8 mouse cellular contexts compared by ENCODE assay signal in the genomic region with DNA sequence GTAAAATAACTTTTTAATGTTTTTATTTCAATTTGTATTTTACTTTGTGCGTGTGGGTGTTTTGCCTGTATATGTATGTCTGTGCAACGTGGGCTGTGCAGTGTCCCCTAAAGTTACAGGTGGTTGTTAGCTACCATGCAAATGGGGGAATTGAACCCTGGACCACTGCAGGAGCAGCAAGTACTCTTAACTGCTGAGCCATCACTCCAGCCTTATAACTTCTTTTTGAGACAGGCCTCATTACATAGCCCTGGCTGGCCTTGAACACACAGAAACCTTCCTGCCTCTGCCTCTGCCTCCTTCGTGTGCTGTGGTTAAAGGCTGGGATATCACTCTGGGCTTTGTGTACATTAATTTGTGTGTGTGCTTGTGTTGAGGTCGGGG. TPM values are rescaled to one million over a fixed set of nuclear protein-coding genes. Genes with fewer than 3 reads are reported as not detected.
A peak's percentile ranks its signal among the peaks of the same experiment; 100 is the strongest.
DNase-seq lines count a peak whose midpoint lies in the region; ATAC-seq and TF ChIP-seq lines count a peak whose summit lies in the region.

No protein-coding gene starts in this region.

- H3K9me3 ChIP-seq in embryonic facial prominence, embryonic 10.5 days, result peaks cover 4% of the 10 kb centered on the region; the same call in 1 of the 2 replicates
- no peaks in the 10 kb centered on the region; the same call in 1 of the 2 replicates for H3K9me3 ChIP-seq in hindbrain, embryonic 16.5 days (ENCODE audit: control insufficient read depth, low read length)

- no peak for TF ChIP-seq CTCF in left cerebral cortex, adult 2 months (IDR thresholded peaks at IDR 0.05)

- DNase-seq in left cerebral cortex, adult 2 months (ENCODE audit: extremely low spot score in 1 of 2, low spot score in 2 of 2), result no peak
- DNase-seq in left cerebral cortex, adult 9 months (ENCODE audit: low spot score in 2 of 2), result no peak
- no peak for DNase-seq in embryonic facial prominence, embryonic 10.5 days (ENCODE audit: low spot score)
- no peak for DNase-seq in left cerebral cortex, postnatal 36 days (ENCODE audit: low spot score in 2 of 2)
- DNase-seq in adrenal gland, adult 2 months, result no peak
- DNase-seq in cerebellum, postnatal 36 days, result no peak

- H3K4me3 ChIP-seq in left cerebral cortex, adult 2 months, result peak overlapping the region; percentile 92
- H3K4me3 ChIP-seq in embryonic facial prominence, embryonic 10.5 days, result peak overlapping the region; percentile 98
- H3K4me3 ChIP-seq in hindbrain, embryonic 16.5 days (ENCODE audit: low read length), result peak overlapping the region; percentile 80
- peak overlapping the region; percentile 60 for H3K4me3 ChIP-seq in myocyte

- H3K4me1 ChIP-seq in embryonic facial prominence, embryonic 10.5 days, result peaks cover 35% of the 10 kb centered on the region
- peaks cover 20% of the 10 kb centered on the region for H3K4me1 ChIP-seq in hindbrain, embryonic 16.5 days (ENCODE audit: control insufficient read depth, insufficient read depth, low read depth, low read length)

- peaks cover 26% of the 10 kb centered on the region for H3K36me3 ChIP-seq in embryonic facial prominence, embryonic 10.5 days (replicated peaks)
- peaks cover 5% of the 10 kb centered on the region; the same call in 1 of the 2 replicates for H3K36me3 ChIP-seq in hindbrain, embryonic 16.5 days (ENCODE audit: control insufficient read depth, insufficient read depth, low read length)
- H3K36me3 ChIP-seq in myocyte (ENCODE audit: control insufficient read depth, insufficient read depth), result no peaks in the 10 kb centered on the region

- peak overlapping the region; percentile 95 for H3K27ac ChIP-seq in left cerebral cortex, adult 2 months
- H3K27ac ChIP-seq in embryonic facial prominence, embryonic 10.5 days (replicated peaks), result peak overlapping the region; percentile 98
- H3K27ac ChIP-seq in hindbrain, embryonic 16.5 days (ENCODE audit: low read depth, low read length), result no peak overlapping the region; the same call in 1 of the 2 replicates

- ATAC-seq in hindbrain, embryonic 16.5 days, result no peak

- peaks cover 49% of the 10 kb centered on the region for H3K27me3 ChIP-seq in embryonic facial prominence, embryonic 10.5 days (replicated peaks; ENCODE audit: low read depth, poor library complexity, severe bottlenecking)
- peaks cover 12% of the 10 kb centered on the region for H3K27me3 ChIP-seq in hindbrain, embryonic 16.5 days (replicated peaks; ENCODE audit: control insufficient read depth, insufficient read depth, low read length)
- H3K27me3 ChIP-seq in myocyte (ENCODE audit: control insufficient read depth, insufficient read depth, insufficient read length), result peaks cover 11% of the 10 kb centered on the region

- peak overlapping the region; percentile 83 for H3K4me2 ChIP-seq in hindbrain, embryonic 16.5 days (ENCODE audit: low read length)
- H3K4me2 ChIP-seq in myocyte (ENCODE audit: low read depth), result peak overlapping the region; percentile 68

- TF ChIP-seq POLR2A in myocyte (IDR thresholded peaks at IDR 0.05; ENCODE audit: insufficient read length, low read depth), result no peak

- peak overlapping the region; percentile 40 for H3ac ChIP-seq in myocyte (ENCODE audit: control insufficient read depth, insufficient read length)

- intact Hi-C loops in left cerebral cortex, adult 2 months (cut with DNase I), result loop anchor here (2.0 kb wide), 1 partner anchor 49 kb away; no protein-coding TSS in a partner anchor
- intact Hi-C loops in left cerebral cortex, postnatal 36 days (cut with DNase I), result loop anchor here (2.0 kb wide), 1 partner anchor 25 kb away; the partner anchor contains the start of gene Atg4d

- peaks cover 23% of the 10 kb centered on the region for H3K79me2 ChIP-seq in myocyte (ENCODE audit: control insufficient read depth, insufficient read depth)

- WGBS in embryonic facial prominence, embryonic 10.5 days, result 44% methylated on average over 4 of the region's 4 CpGs
- 35% methylated on average over 4 of the region's 4 CpGs for WGBS in hindbrain, embryonic 16.5 days

- H3K9ac ChIP-seq in hindbrain, embryonic 16.5 days (ENCODE audit: low read depth, low read length), result peak overlapping the region; percentile 98

TF ChIP-seq in myocyte, 11 proteins besides CTCF, POLR2A, EP300 and RAD21:
- TF ChIP-seq SRF (IDR thresholded peaks at IDR 0.05; ENCODE audit: control insufficient read depth, insufficient read length, low read depth) (no peak), MAX (IDR thresholded peaks at IDR 0.05; ENCODE audit: low read depth) (no peak), MYOD1 (IDR thresholded peaks at IDR 0.05; ENCODE audit: control insufficient read depth in 1 of 3, insufficient read length in 2 of 3, low read depth in 2 of 3) (no peak), MYOG (IDR thresholded peaks at IDR 0.05; ENCODE audit: control insufficient read depth in 1 of 3, insufficient read depth in 1 of 3, insufficient read length in 2 of 3, low read depth in 2 of 3) (no peak), REST (IDR thresholded peaks at IDR 0.05; ENCODE audit: insufficient read depth, insufficient read length) (no peak), CEBPB (IDR thresholded peaks at IDR 0.05; ENCODE audit: insufficient read depth, poor library complexity, severe bottlenecking) (no peak), POLR2AphosphoS2 (IDR thresholded peaks at IDR 0.05; ENCODE audit: insufficient read length, low read depth) (no peak), TCF3 (IDR thresholded peaks at IDR 0.05; ENCODE audit: insufficient read length, low read depth) (no peak), USF1 (IDR thresholded peaks at IDR 0.05; ENCODE audit: low read depth) (no peak), TCF12 (IDR thresholded peaks at IDR 0.05; ENCODE audit: insufficient read depth, poor library complexity, severe bottlenecking) (no peak), E2F4 (IDR thresholded peaks at IDR 0.05; ENCODE audit: insufficient read depth) (no peak)

RNA-seq across cellular contexts. Expression of gene Keap1, which starts 0.3 kb away (rescaled TPM):
- total RNA-seq in left cerebral cortex, adult 2 months (2021), result 10 to 100 TPM; 53.0 to 53.7 TPM
- polyA plus RNA-seq in embryonic facial prominence, embryonic 10.5 days (2016; fragmentation: Nextera tagmentation; extraction: Ambion mirVana), result 47.8 and 49.6 TPM in 2 replicates
- polyA plus RNA-seq in hindbrain, embryonic 16.5 days (2015; fragmentation: Nextera tagmentation; extraction: Ambion mirVana), result 71.5 and 72.0 TPM in 2 replicates
- polyA plus RNA-seq in myocyte (2012; fragmentation: generic; extraction: Trizol), result 34.1 TPM
- 10 to 100 TPM; 52.7 to 60.8 TPM for total RNA-seq in left cerebral cortex, postnatal 36 days (2021)
- total RNA-seq in adrenal gland, adult 2 months (2021), result 10 to 100 TPM; 36.6 to 56.5 TPM
- 132 and 142 TPM in 2 replicates for polyA plus RNA-seq in adrenal gland, adult 2 months (2012; rRNA removed)

RNA-seq across cellular contexts. Expression of gene S1pr5, which starts 8.8 kb away (rescaled TPM):
- 1 to 10 TPM; 6.8 to 8.3 TPM for total RNA-seq in left cerebral cortex, adult 2 months (2021)
- polyA plus RNA-seq in embryonic facial prominence, embryonic 10.5 days (2016; fragmentation: Nextera tagmentation; extraction: Ambion mirVana), result 0.22 TPM in 1 of 2 replicates, not detected in the other
- polyA plus RNA-seq in hindbrain, embryonic 16.5 days (2015; fragmentation: Nextera tagmentation; extraction: Ambion mirVana), result 5.5 and 5.7 TPM in 2 replicates
- 0.22 TPM for polyA plus RNA-seq in myocyte (2012; fragmentation: generic; extraction: Trizol)
- total RNA-seq in left cerebral cortex, postnatal 36 days (2021), result 10 to 100 TPM in 1 of 2 experiments, 1 to 10 TPM in 1; 6.6 to 14.2 TPM
- total RNA-seq in adrenal gland, adult 2 months (2021), result 1 to 10 TPM in 1 of 2 experiments, under 1 TPM in 1; 0.66 to 1.9 TPM
- polyA plus RNA-seq in adrenal gland, adult 2 months (2012; rRNA removed), result 1.2 and 1.4 TPM in 2 replicates

RNA-seq across cellular contexts. Expression of gene Atg4d, which starts 25.6 kb away (rescaled TPM):
- 10 to 100 TPM; 45.3 to 49.5 TPM for total RNA-seq in left cerebral cortex, adult 2 months (2021)
- polyA plus RNA-seq in embryonic facial prominence, embryonic 10.5 days (2016; fragmentation: Nextera tagmentation; extraction: Ambion mirVana), result 37.8 and 41.3 TPM in 2 replicates
- 52.6 and 52.8 TPM in 2 replicates for polyA plus RNA-seq in hindbrain, embryonic 16.5 days (2015; fragmentation: Nextera tagmentation; extraction: Ambion mirVana)
- polyA plus RNA-seq in myocyte (2012; fragmentation: generic; extraction: Trizol), result 39.8 TPM
- 10 to 100 TPM; 47.1 to 48.8 TPM for total RNA-seq in left cerebral cortex, postnatal 36 days (2021)
- total RNA-seq in adrenal gland, adult 2 months (2021), result 10 to 100 TPM; 25.9 to 47.0 TPM
- polyA plus RNA-seq in adrenal gland, adult 2 months (2012; rRNA removed), result 36.2 and 42.9 TPM in 2 replicates

RNA-seq across cellular contexts. Expression of gene Kri1, which starts 48.3 kb away (rescaled TPM):
- total RNA-seq in left cerebral cortex, adult 2 months (2021), result 10 to 100 TPM; 43.3 to 46.1 TPM
- 16.2 and 18.0 TPM in 2 replicates for polyA plus RNA-seq in embryonic facial prominence, embryonic 10.5 days (2016; fragmentation: Nextera tagmentation; extraction: Ambion mirVana)
- 14.5 and 16.8 TPM in 2 replicates for polyA plus RNA-seq in hindbrain, embryonic 16.5 days (2015; fragmentation: Nextera tagmentation; extraction: Ambion mirVana)
- 31.4 TPM for polyA plus RNA-seq in myocyte (2012; fragmentation: generic; extraction: Trizol)
- 10 to 100 TPM; 32.6 to 44.4 TPM for total RNA-seq in left cerebral cortex, postnatal 36 days (2021)
- total RNA-seq in adrenal gland, adult 2 months (2021), result 10 to 100 TPM; 27.3 to 38.5 TPM
- 11.7 and 14.4 TPM in 2 replicates for polyA plus RNA-seq in adrenal gland, adult 2 months (2012; rRNA removed)

RNA-seq across cellular contexts. Expression of gene Cdkn2d, which starts 51.8 kb away (rescaled TPM):
- total RNA-seq in left cerebral cortex, adult 2 months (2021), result 10 to 100 TPM; 47.9 to 54.6 TPM
- 40.9 and 45.1 TPM in 2 replicates for polyA plus RNA-seq in embryonic facial prominence, embryonic 10.5 days (2016; fragmentation: Nextera tagmentation; extraction: Ambion mirVana)
- 121 and 138 TPM in 2 replicates for polyA plus RNA-seq in hindbrain, embryonic 16.5 days (2015; fragmentation: Nextera tagmentation; extraction: Ambion mirVana)
- 53.2 TPM for polyA plus RNA-seq in myocyte (2012; fragmentation: generic; extraction: Trizol)
- 10 to 100 TPM; 52.7 to 58.8 TPM for total RNA-seq in left cerebral cortex, postnatal 36 days (2021)
- total RNA-seq in adrenal gland, adult 2 months (2021), result 10 to 100 TPM in 1 of 2 experiments, 1 to 10 TPM in 1; 6.0 to 20.3 TPM
- 36.0 and 42.9 TPM in 2 replicates for polyA plus RNA-seq in adrenal gland, adult 2 months (2012; rRNA removed)
